Mouse (Mus musculus): ENCODE data around the gene Gm5640. TPM values are rescaled to one million over a fixed set of nuclear protein-coding genes. Genes with fewer than 3 reads are reported as not detected.
"Not testable (repeated sequence)": the region's sequence is repeated elsewhere in the genome, so short reads cannot be mapped to it uniquely, and the experiment has no call there.

Gene Gm5640
- under 1 TPM; 0.80 to 0.84 TPM for total RNA-seq (2021)

GRCm38 (mm10) chrX:74645466-74646323 lies at the start of gene Gm5640:
Gm5640 (minus strand) TSS chrX:74645635.
- DNase-seq (ENCODE audit: extremely low spot score in 1 of 2, low spot score in 1 of 2), result not testable (repeated sequence)

GRCm38 (mm10) chrX:74646393-74646792 lies 958 bp upstream of the Gm5640 start:
- DNase-seq (ENCODE audit: extremely low spot score in 1 of 2, low spot score in 1 of 2), result not testable (repeated sequence)

- DNase-seq (ENCODE audit: extremely low spot score in 1 of 2, low spot score in 1 of 2), result no peak
These were observed 53.1 kb downstream of the Gm5640 start, which contains the start of gene Olfr1325 for GRCm38 (mm10) chrX:74592379-74592778. Olfr1325 (plus strand) TSS chrX:74592679.

Other genes starting within 250 kb of the Gm5640 start
- 10 to 100 TPM; 24.9 to 27.7 TPM for gene G6pdx, start 216.4 kb downstream of the Gm5640 start, total RNA-seq (2021)
- gene Gm6880, start 164.2 kb downstream of the Gm5640 start, total RNA-seq (2021), result not detected
- not detected for gene Olfr1326-ps1, start 70.7 kb downstream of the Gm5640 start, total RNA-seq (2021)
- not detected for gene Olfr1325, start 53.0 kb downstream of the Gm5640 start, total RNA-seq (2021)
- not detected for gene Gm6890, start 95.3 kb upstream of the Gm5640 start, total RNA-seq (2021)
- under 1 TPM; 0.25 to 0.33 TPM for gene Gm5936, start 191.6 kb upstream of the Gm5640 start, total RNA-seq (2021)